Mouse (Mus musculus) c-Kit-positive CD71-positive TER-119-negative erythroid progenitor cells, embryonic 14.5 days (primary cell): ENCODE results near the gene Tsen54.
A peak's percentile ranks its signal among the peaks of the same experiment; 100 is the strongest.

Source experiments
- DNase-seq: peaks from one replicate; pipeline ENCODE4 v3.0.0-alpha.2; 2013; ENCODE audit warnings: low read depth

The Tsen54 gene

DNA sequence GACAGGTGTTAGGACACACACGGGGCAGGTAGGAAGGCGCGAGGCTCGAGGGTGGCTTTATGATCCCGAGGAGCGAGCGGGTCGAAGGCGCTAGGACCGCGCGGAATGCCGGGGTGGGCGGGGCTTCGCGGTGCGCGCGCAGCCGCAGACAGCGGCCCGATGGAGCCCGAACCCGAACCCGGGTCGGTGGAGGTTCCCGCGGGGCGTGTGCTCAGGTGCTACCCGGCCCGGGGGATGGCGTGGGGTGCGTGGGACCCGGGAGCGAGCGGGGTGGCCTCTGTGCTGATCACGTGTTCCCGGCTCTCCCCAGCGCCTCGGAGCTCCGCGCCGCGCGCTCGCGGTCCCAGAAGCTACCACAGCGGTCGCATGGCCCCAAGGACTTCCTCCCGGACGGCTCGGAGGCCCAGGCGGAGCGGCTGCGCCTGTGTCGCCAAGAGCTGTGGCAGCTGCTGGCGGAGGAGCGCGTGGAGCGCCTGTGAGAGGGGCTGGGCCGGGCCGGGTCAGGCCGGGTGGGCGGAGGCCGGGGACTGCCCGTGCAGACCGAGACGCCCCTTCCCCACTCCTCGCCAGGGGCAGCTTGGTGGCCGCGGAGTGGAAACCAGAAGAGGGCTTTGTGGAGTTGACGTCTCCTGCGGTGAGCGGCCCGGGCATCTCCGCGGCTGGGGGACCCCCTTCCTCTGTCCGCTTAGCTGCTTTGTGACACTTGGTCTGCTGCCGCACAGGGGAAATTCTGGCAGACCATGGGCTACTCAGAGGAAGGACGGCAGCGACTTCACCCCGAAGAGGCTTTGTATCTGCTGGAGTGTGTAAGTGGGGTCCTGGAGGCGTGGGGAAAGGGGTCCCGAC, at the start of gene Tsen54:
Gene Tsen54, plus strand, starts transcription at position 120 of the 846 bp plus-strand sequence.
- DNase-seq = peak; percentile 75

DNA sequence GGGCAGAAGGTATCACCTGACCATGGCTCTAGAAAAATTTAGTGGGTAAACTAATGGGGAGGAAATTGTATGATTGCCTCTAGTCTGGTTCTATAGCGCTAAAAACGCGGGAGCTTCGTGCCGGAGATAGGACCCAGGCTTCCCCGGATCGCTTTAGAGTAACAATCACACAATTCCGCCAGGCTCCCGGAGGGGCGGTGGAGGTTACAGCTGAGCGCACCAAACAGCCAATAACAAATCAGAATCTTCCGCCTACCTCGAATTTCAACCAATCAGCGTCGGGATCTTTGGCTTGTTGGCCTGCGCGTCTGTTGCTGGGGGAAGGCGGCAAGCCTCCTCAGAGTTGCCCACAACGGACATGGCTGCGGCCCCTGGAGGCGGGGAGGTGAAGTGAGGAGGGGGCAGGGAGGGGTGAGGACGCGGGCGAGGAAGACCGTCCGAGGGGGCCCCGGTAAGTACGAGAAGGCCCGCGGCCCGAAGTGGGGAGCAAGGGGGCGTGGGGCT, 49.4 kb upstream of the Tsen54 start, which contains the start of gene Tmem94:
Gene Tmem94, plus strand, starts transcription at position 331 of the 504 bp plus-strand sequence.
- peak; percentile 99 for DNase-seq

DNA sequence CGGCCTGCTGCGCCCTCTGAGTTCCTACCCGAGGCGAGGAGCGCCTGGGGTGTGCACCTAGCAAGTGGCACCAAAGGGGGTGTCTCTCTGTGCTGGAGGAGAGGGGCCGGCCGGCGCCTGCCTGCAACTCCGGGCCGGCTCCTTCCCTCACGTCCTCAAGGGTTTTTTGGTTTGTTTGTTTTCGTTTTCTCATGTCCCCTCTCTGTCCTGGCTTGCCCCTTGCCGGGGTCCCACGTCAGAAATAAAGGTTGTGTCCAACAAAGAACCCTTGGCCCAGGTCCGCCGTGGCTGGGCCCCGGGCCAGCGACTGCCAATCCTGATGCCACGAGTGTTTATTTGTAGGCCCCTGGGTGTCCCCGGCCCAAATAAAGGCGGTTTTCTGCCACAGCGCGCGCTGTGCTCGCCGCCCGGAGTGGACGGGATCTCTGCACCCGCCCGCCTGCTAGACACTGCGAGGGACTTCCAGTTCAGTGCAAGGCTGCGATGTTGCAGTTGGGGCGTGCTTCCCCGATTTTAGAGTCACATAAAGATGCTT, 48.9 kb upstream of the Tsen54 start:
- no peak for DNase-seq

DNA sequence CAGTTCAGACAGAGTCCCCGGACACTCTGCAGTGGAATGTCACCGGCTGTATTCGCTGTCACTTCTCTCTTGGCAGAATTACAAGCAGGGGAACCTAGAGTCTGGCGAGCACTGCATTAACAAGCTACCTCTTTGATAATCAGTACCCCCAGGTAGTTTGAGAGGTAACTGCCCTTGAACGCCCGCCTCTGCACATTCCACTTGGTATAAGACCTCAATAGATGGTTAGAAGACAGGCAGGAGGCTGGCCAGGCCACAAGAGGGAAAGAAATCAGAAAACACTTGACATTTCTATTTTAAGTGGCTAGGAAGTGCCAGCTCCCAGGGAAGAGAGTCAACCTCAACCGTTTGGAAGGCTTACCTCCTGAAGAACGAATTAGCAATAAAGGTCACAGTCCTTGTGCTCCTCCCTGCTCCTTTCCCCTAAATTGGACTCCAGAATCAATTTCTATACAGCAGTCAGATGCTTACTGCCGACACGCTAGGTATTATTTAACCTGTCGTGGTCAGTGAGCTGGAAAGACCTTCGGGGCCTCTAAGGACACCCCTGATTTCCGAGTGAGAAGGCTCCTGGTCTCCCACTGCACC, 48.1 kb upstream of the Tsen54 start:
- no peak for DNase-seq

DNA sequence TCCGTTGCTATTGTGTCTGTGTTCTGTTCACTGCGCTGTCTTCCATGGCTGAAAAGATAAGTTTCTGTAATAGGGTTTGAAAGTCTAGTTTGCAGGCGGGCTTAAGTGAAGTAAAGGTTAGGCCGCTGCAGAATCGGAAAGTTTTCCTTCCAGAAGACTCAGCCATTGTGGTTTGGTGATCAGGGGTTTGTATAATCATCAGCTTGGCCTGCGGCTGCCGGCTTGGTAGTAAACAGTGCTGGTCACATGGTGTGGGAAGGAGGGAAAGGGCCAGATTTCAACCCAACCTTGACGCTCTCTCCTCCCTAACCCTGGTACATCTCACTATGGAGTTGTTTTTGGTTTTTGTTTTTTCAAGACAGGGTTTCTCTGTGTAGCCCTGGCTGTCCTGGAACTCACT, 47.5 kb upstream of the Tsen54 start:
- DNase-seq = no peak

DNA sequence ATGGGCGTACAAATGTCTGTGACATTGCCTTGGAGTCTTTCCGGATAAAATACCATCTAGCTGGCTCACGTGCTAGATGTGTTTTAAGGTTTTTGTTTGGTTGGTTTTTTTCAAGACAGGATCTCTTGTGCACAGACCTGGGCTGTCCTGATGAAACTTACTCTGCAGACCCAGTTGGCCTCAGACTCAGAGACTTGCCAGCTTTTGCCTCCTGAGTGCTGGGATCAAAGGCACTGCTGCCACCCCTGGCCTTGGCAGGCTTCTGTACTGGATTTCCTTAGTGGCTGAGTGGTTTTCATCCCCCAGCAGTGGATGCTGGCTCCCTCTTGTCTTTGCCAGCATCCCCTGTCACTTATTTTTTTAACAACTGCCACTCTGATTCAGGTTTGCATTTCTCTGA, 45.6 kb upstream of the Tsen54 start:
- DNase-seq = no peak

DNA sequence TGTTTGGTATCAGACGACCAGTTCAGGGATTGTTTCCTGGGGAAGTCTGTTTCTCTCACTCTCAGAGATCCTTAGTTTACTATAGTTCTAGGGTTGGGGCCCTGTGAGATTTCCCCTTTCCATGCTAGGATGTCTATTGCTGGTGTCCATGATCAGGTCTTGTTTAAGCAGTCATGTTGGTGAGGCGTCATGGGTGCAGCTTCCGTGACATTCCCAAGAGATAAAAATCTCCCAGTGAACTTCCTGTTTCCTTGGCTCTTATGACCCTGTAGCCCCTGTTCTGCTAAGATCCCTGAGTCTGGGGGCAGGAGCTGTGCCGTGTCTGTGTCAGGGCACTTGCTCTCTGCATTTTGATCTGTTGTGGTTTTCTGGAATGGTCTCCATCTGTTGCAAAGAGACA, 39.9 kb upstream of the Tsen54 start:
- DNase-seq = no peak

DNA sequence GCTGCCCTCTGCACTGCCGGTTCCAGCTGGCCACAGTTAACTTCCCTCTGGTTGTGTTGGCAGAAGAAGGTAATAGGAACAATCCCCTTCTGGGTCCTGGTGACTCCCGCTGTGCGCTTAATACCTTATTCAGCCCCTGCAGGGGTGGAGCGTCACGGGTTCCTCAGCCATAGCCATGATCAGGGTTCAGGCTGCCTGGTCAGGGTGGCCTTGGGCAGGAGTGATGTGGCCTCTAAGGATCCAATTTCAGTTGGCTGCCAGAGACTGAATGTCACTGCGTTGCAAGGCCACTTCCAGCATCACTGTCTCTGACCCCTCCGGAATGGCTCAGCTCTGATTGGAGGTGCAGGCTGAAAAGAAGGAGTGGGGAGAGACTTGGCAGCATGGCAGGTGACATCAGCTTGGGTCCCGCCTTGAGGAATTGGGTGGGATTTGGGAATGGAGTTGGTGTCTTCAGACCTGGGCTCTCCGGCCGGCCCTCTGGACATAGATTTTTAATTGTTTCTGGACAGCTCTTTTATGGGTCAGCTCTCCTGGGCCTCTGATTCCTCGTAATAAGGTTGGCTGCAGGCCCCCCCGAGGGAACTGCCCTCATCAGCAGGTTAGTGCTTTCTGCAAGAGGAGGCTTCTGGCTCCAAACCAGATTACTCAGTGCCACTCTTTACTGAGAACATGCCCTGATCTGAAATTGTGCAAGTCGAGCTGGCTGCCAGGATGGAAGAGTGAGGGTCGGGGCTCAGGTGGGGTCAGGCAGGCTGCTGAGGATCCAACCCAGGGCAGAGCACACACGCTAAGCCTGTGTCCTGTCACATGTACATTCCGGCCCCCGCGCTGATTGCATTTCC, 38.5 kb upstream of the Tsen54 start:
- DNase-seq = no peak

DNA sequence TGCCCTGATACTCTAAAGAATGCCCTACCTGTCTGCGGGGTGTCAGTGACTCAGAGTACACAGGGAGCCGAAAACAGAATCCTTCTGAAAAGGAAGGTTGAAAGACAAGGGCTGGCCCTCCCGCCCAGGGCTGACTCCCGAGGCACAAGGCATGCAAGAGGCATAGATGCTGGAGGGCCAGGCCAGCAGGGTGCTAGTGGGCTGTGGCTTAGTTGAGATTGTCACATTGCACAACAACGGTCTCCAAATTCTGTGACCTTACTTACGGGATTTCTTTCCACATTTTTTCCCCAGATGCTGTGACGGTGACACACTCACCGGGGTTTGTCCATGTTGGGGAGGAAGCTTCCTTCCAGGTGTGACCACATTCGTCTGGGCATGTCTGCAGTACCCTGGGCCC, 37.6 kb upstream of the Tsen54 start:
- no peak for DNase-seq

DNA sequence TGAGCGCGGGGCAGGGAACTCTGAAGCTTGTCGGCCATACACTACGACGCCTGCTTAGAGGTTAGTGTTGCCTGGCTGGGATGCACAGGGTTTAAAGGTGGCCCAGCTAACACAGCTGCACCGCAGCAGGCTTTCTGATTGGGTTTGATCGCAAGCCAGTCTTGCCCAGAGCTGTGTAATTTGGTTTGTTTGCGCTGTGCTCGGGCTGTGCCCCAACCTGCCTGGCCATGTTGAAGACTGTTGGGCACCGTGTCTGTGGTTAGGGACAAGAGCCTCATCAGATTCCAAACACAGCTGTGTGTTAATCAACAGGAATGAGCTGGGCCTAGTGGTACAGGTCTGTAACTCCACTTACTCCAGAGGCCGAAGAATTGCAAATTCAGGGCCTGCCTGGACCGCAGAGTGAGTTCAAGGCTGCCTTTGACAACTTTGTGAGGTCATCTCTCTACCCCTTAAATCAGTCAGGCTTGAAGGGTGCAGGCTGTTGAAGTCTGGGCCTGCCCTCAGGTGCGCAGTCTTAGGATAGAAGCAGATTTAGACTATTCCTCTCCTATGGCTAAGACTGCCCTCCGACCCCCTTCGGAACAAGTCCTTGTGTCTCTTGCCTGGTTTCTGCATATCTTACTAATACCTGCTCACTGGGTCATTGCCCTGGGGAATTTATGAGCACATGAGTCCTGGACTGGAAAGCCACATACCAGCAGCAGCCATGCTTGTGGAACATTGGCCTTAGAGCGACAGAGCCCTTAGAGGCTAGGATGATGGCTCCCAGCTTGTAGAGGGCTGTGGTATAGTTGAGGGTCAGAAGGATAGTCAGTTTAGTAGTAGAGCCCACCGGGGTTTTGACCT, 36.8 kb upstream of the Tsen54 start:
- DNase-seq = no peak

DNA sequence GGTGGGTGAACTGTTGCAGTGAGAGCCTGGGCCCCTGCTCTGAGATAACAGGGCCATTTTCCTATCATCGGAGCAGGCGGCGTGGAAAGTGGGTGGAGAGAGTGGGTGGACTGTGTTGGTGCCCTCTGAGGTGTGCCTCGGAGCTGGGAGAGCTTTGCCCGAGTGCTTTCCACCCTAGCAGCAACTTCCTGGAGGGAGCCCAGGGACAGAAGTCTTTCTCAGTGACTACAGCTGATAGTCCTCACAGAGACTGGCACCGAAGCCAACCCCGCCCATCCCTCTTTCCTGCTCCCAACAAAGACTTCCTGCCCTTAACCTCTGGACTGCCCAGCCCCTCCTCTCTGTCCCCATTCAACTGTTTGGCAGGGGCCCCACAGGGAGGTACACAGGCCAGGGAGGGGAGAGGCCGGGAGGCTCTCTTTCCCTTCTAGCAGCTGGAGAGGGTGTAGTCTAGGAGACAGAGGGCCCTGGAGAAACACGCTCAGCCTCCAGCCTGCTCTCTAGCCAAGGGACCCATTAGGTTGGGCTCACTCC, 35.4 kb upstream of the Tsen54 start:
- DNase-seq = peak; percentile 57

DNA sequence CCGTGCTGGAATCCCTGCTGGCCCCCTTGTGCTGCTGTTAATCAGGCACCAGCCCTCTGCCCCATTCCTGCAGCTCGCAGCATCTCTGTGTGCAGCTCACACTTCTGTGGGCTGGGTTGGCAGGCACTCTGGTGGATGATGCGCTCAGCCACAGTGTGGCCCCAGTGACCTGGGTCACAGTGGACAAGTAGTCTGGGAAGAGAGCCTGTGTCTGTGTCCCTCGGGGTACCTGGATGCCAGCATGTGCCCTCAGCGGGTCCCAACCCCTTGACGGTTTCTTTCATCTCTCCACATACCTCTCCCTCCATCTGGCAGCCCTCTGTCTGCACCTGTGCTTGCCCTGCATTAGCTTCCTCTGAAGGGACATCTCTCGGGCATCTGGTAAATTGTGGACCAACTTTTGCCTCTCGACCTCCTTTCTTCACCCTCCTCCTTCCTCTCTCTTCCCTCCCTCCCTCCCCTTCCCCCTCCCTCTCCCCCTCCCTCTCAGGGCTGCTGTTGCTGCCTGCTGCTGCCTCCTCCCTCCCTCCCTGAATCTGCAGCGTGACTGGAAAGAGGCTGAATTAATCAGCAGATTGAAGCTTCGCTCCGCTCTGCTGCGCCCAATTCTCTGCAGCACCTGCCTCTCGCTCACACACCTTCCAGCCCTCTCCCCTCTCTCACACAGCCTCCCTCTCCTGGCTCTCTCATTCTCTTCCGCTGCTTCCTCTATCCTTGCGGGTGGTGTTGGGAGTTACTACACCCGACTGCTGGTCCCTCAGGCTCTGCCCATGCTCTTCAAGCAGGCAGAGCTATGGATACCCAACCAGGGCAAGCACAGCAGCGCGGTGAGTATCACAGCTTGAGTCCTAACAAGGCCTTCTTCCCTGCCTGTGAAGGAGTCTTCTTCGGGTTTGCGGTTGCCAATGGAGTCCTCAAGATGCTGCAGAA, 34.1 kb upstream of the Tsen54 start:
- DNase-seq = no peak

DNA sequence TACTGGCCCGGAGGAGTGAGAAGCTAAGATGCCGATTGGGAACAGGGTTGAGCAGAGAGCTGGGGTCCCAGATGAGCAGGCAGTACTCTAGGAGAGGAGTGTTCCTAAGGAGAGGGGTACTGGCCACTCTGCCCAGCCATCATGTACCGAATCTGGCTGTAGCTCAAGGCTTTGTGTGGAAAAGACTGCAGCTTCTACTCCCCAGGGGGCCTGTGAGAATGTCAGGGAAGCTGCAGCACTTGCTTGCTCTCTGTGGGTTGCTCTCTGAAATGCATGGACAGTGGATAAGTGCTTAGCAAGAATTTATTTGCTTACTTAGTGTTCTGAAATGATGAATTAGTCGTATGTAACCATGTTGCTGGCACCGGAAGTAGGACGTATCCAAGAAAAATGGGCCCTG, 28.1 kb upstream of the Tsen54 start:
- DNase-seq = no peak

DNA sequence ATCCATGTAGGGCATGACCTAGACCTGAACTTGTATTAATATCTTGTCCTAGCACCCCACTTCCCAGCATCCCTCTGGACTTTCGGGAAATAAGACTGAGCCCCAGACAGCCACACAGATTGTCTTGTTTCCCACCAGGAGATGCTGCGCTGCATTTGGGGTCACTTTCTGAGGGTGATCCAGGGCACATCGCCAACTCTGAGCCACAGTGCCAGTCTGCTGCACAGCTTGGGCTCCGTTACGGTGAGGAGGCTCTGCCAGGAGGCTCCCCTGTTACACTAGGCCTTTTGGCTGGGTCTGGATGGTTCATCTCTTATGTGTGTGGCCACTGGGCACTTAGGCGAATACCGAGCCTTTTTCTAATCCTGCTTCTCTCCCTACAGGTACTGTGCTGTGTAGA, 24.7 kb upstream of the Tsen54 start:
- no peak for DNase-seq

DNA sequence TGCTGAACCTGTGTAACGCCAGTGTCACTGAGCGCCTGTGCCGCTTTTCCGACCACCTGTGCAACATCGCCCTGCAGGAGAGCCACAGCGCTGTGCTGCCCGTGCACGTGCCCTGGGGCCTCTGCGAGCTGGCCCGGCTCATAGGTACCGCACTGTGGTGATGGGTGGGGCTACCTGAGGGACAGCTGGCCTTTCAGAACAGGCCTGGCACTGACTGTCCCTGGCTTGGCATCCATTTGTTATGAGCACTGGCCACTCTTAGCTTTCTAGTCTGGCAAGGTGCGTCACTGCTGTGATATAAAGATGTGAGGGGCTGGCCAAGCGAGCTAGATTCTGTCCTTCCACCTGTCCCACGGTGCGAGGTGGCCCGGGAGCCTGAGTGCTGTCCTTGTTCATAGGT, 22.6 kb upstream of the Tsen54 start:
- no peak for DNase-seq

DNA sequence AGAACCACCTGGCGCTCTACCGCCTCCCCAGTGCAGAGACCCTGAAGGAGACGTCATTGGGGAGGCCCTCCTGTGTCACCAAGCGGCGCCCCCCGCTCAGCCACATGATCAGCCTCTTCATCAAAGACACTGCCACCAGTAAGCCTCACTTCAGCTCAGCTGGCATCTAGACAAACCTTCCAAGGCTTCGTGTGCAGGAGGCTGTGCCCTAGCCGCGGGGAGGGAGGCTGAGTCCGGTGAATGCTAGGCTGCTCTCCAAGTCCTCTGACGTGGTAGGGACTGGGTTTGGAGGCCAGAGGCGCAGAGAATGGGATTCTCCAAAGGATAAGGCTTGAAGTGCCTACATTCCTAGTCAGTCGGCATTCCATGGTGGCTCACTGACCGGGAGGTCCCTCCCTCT, 22.2 kb upstream of the Tsen54 start:
- no peak for DNase-seq

DNA sequence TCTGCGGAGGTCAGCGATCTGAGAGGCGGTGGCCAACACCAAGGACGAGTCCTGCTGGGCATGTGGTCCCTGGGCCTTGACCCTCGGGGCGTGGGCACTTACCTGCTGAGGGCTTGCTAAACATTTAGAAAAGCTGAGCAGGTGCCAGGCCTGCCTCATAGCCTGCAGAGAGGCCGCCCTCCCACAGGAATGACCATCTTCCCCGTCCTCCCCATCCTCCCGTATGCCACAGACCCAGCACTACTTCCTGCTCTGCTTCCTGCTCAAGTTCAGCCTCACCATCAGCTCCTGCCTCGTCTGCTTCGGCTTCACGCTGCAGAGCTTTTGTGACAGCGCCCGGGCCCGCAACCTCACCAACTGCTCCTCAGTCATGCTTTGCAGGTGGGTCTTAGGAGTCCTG, 17.6 kb upstream of the Tsen54 start:
- no peak for DNase-seq

DNA sequence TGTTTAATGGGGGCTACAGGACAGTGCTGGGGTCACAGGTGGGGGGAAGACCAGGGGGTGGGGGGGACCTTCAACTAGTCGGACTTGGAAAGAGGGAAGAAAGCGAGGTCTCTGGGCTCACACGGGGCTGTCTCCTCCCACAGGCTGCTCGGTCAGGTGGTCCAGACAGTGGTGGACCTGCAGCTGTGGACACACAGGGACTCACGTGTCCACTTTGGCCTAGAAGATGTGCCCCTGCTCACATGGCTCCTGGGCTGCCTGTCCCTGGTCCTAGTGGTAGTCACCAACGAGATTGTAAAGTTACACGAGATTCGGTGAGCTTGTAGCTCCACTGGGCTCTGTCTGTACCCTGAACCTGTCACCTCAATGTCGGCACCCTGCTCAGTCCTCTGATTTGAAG, 16.9 kb upstream of the Tsen54 start:
- no peak for DNase-seq

DNA sequence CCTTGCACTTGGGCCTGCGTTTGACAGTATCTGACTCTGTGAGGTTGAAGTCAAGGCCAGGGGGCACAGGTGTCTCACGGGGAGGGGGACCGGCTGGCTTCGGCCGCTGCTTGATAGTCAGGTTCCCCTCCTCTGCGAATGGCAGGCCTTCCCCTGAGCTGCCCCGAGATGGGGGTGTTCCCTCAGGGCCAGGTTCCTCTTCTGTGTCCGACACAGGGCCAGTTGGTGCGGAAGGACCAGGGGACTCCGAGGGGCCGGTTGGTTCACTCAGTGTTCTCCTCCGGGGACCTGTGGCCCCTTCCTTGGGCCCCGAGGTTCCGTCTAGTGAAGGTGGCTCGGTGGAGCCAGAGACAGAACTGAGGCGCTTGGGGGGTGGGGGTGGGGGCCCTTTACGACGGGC, 13.5 kb upstream of the Tsen54 start:
- DNase-seq = no peak
